Mouse (Mus musculus): ENCODE data around the gene Pde4dip. TPM values are rescaled to one million over a fixed set of nuclear protein-coding genes. Genes with fewer than 3 reads are reported as not detected.

Gene Pde4dip
- polyA plus RNA-seq, 1 experiment = 0.01 TPM

DNA sequence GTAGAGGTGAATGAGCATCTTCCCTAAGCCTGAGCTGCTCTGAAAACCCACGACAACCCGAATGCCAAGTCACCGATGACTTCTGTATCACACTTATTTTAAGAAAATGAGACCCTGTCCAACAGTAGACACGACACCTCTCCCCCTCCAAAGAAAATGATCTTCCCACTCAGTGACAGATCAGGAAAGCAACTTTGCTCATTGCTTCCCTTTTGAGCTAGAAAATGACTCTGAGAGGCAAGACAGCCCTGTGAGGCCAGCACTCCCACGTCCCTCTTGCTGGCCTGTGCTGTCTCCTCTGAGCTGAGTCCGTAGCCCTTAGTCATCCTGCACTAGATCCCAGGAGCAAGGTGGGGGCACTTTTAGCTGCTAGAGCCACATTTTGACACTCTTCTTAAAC lies 155.9 kb downstream of the Pde4dip start:
- no peaks in the 10 kb centered on the region for H3K27me3 ChIP-seq (ENCODE audit: control insufficient read depth)
- TF ChIP-seq TAL1 (IDR thresholded peaks at IDR 0.05; ENCODE audit: low read length) (no peak), GATA1 (IDR thresholded peaks at IDR 0.05; ENCODE audit: low read length) (no peak)
- no peak overlapping the region for H3K4me3 ChIP-seq (replicated peaks)
- H3K36me3 ChIP-seq (ENCODE audit: control insufficient read depth) = no peaks in the 10 kb centered on the region
- H3K4me1 ChIP-seq (ENCODE audit: control insufficient read depth) = no peaks in the 10 kb centered on the region
- no peaks in the 10 kb centered on the region for H3K9me3 ChIP-seq (ENCODE audit: control insufficient read depth, low read length)

DNA sequence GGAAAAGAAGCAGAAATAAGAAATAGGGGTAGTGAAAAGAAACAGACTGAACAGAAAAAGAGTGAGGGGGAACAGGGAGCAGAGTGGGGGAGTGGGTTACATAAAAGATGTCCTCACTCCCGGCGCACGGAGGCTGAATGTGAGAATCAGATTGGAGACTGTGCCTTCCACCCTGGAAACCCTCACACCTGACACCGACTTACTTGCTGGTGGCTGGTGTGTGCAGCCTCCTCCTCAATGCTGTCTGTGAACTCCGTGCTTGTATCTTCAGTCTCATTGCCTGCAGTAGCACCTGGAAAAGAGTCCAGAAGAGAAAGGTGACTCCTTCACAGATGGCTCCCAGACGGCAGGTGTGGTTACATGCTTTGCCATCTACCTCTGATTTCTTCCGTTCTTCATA lies 157.9 kb downstream of the Pde4dip start:
- no peaks in the 10 kb centered on the region for H3K4me1 ChIP-seq (ENCODE audit: control insufficient read depth)
- H3K36me3 ChIP-seq (ENCODE audit: control insufficient read depth) = no peaks in the 10 kb centered on the region
- no peaks in the 10 kb centered on the region for H3K9me3 ChIP-seq (ENCODE audit: control insufficient read depth, low read length)
- TF ChIP-seq TAL1 (IDR thresholded peaks at IDR 0.05; ENCODE audit: low read length) = no peak
- TF ChIP-seq GATA1 (IDR thresholded peaks at IDR 0.05; ENCODE audit: low read length) = no peak
- no peaks in the 10 kb centered on the region for H3K27me3 ChIP-seq (ENCODE audit: control insufficient read depth)
- no peak overlapping the region for H3K4me3 ChIP-seq (replicated peaks)

DNA sequence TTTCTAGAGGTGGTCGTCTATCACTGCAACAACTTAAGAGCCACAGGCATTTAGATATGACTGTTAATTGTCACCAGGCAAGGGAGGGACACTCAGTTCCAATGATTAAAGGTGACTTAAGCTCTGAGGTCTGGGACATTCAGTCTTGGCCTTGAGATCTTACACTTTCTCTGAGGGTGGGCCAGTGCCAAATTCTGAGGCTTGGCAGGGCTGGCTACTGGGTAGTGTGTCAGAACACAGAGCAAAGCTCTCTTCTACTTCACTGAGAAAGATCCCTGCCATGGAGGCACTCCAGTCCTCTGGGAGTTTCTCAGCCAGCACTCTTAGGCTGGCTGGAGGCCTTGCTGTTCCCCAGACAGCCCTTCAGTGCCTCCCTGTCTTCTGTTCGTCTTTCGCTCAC lies 158.4 kb downstream of the Pde4dip start:
- Histone ChIP-seq H3K36me3 (ENCODE audit: control insufficient read depth) (no peaks in the 10 kb centered on the region), H3K4me3 (replicated peaks) (no peak overlapping the region), H3K27me3 (ENCODE audit: control insufficient read depth) (no peaks in the 10 kb centered on the region), H3K4me1 (ENCODE audit: control insufficient read depth) (no peaks in the 10 kb centered on the region), H3K9me3 (ENCODE audit: control insufficient read depth, low read length) (no peaks in the 10 kb centered on the region)
- TF ChIP-seq GATA1 (IDR thresholded peaks at IDR 0.05; ENCODE audit: low read length) (no peak), TAL1 (IDR thresholded peaks at IDR 0.05; ENCODE audit: low read length) (no peak)

DNA sequence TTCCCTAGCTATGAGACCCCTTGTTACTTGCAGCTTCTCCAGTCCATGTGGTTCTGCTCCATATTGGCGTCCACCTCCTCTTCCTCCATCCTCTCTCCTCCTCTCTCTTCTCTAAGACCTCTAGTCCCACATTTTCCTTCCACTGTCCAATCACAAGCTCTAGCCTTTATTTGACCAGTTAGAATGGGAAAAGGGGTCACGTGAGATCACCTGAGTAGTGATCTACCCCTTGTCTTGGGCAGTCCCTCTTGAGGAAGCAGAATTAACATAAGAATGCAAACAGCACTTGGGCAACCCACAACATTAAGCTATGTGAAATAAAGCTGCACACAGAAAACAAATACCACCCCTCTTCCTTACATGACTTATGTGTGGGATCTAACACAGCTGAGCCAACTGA lies 160.7 kb downstream of the Pde4dip start:
- no peaks in the 10 kb centered on the region for H3K4me1 ChIP-seq (ENCODE audit: control insufficient read depth)
- TF ChIP-seq TAL1 (IDR thresholded peaks at IDR 0.05; ENCODE audit: low read length) = no peak
- no peak for TF ChIP-seq GATA1 (IDR thresholded peaks at IDR 0.05; ENCODE audit: low read length)
- no peaks in the 10 kb centered on the region for H3K9me3 ChIP-seq (ENCODE audit: control insufficient read depth, low read length)
- H3K27me3 ChIP-seq (ENCODE audit: control insufficient read depth) = no peaks in the 10 kb centered on the region
- H3K4me3 ChIP-seq (replicated peaks) = no peak overlapping the region
- H3K36me3 ChIP-seq (ENCODE audit: control insufficient read depth) = no peaks in the 10 kb centered on the region

DNA sequence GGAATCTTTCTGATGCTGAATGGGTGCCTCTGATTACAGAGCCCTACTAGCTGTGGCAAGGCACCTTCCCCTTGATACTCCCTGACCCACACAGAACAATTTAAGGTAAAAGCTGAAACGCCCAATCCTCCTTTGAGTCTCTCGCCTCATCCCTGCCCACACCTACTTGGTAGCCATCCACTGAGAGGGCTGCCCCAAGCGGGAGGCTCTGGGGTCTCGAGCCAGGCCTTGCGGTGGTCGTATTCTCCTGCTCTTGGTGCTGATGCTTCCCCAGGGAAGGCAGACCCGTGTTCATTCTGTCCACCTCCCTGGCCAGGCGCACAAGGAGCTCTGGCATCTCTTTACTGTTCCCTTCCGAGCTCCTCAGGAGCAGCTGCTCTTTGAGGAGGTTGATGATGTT lies 169.4 kb downstream of the Pde4dip start:
- Histone ChIP-seq H3K4me1 (ENCODE audit: control insufficient read depth) (no peaks in the 10 kb centered on the region), H3K9me3 (ENCODE audit: control insufficient read depth, low read length) (no peaks in the 10 kb centered on the region), H3K36me3 (ENCODE audit: control insufficient read depth) (no peaks in the 10 kb centered on the region), H3K27me3 (ENCODE audit: control insufficient read depth) (no peaks in the 10 kb centered on the region), H3K4me3 (replicated peaks) (no peak overlapping the region)
- TF ChIP-seq GATA1 (IDR thresholded peaks at IDR 0.05; ENCODE audit: low read length) (no peak), TAL1 (IDR thresholded peaks at IDR 0.05; ENCODE audit: low read length) (no peak)

DNA sequence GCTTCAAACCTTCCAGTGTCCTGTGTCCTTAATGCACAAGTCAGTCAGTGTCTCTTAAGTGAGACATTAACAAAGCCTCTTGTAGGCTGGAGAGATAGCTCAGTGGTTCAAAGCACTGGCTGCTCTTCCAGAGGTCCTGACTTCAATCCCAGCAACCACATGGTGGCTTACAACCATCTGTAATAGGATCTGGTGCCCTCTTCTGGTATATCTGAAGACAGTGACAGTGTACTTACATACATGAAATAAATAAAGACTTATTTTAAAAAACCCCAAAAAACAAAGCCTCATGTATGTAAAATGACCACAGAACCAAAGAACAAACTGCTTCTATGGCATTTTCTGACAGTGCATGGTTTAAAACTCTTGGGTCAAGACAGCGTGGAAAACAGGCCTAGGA lies 172.6 kb downstream of the Pde4dip start:
- Histone ChIP-seq H3K27me3 (ENCODE audit: control insufficient read depth) (no peaks in the 10 kb centered on the region), H3K36me3 (ENCODE audit: control insufficient read depth) (no peaks in the 10 kb centered on the region), H3K4me3 (replicated peaks) (no peak overlapping the region), H3K4me1 (ENCODE audit: control insufficient read depth) (no peaks in the 10 kb centered on the region), H3K9me3 (ENCODE audit: control insufficient read depth, low read length) (no peaks in the 10 kb centered on the region)
- no peak for TF ChIP-seq GATA1 (IDR thresholded peaks at IDR 0.05; ENCODE audit: low read length)
- TF ChIP-seq TAL1 (IDR thresholded peaks at IDR 0.05; ENCODE audit: low read length) = no peak

DNA sequence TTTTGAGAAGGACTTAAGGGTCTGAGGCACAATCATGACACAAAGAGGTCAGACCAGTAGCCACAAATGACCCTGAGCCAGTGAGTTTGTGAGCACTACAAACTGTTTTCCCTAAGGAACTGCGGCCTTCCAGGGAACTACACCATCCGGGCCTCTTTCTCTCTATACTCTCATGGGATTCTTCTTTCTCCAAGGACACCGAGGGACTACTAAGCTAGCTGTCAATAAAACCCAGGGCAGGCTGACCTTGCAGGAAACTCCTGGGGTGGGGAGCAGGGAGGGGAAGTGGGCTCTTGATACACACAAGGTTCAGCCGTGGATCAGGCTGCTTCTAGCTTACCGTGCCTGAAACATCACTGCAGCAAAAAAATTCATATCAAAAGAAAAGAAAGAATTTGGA lies 177.6 kb downstream of the Pde4dip start:
- no peaks in the 10 kb centered on the region for H3K36me3 ChIP-seq (ENCODE audit: control insufficient read depth)
- TF ChIP-seq GATA1 (IDR thresholded peaks at IDR 0.05; ENCODE audit: low read length) (no peak), TAL1 (IDR thresholded peaks at IDR 0.05; ENCODE audit: low read length) (no peak)
- no peaks in the 10 kb centered on the region for H3K27me3 ChIP-seq (ENCODE audit: control insufficient read depth)
- H3K9me3 ChIP-seq (ENCODE audit: control insufficient read depth, low read length) = no peaks in the 10 kb centered on the region
- no peak overlapping the region for H3K4me3 ChIP-seq (replicated peaks)
- no peaks in the 10 kb centered on the region for H3K4me1 ChIP-seq (ENCODE audit: control insufficient read depth)

DNA sequence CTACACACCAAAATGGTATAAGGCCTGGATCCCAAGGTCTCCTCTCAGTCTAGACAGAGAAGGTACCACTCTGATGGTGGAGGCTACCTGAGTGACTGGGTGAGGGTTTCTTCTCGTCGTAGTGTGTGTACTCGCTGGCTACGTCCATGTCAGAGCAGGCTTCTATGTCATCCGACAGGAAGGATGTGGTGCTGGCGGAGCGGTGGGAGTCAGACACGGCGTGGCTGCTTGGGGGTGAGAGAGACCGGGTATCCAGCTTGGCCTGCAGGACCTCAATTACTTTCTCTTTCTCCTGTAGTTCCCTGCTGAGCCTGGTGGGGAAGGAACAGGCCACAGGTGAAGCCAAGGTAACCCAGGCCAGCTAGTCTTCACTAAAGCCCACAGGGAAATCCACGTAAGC lies 178.4 kb downstream of the Pde4dip start:
- Histone ChIP-seq H3K9me3 (ENCODE audit: control insufficient read depth, low read length) (no peaks in the 10 kb centered on the region), H3K4me1 (ENCODE audit: control insufficient read depth) (no peaks in the 10 kb centered on the region), H3K27me3 (ENCODE audit: control insufficient read depth) (no peaks in the 10 kb centered on the region), H3K4me3 (replicated peaks) (no peak overlapping the region), H3K36me3 (ENCODE audit: control insufficient read depth) (no peaks in the 10 kb centered on the region)
- TF ChIP-seq TAL1 (IDR thresholded peaks at IDR 0.05; ENCODE audit: low read length) (no peak), GATA1 (IDR thresholded peaks at IDR 0.05; ENCODE audit: low read length) (no peak)

DNA sequence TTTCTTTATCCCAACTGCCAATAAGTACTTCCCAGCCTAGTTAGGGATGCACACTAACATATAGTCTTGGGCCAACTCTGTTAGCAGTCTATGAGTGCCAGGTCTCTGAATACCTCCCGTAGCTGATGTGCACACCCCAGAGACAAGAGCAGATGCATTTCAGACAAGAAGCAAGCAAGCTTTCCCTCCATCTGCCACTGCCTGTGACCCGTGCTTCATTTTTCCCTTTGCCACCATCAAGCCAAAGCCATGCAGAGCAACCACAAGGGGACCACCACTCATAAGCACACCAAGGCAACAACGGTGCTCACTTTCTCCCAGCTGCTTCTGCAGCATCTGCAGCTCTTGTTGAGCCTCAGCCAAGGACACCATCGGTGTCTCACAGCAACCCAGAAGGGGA lies 181.9 kb downstream of the Pde4dip start:
- Histone ChIP-seq H3K4me1 (ENCODE audit: control insufficient read depth) (no peaks in the 10 kb centered on the region), H3K36me3 (ENCODE audit: control insufficient read depth) (no peaks in the 10 kb centered on the region), H3K27me3 (ENCODE audit: control insufficient read depth) (no peaks in the 10 kb centered on the region), H3K4me3 (replicated peaks) (no peak overlapping the region), H3K9me3 (ENCODE audit: control insufficient read depth, low read length) (no peaks in the 10 kb centered on the region)
- TF ChIP-seq GATA1 (IDR thresholded peaks at IDR 0.05; ENCODE audit: low read length) (no peak), TAL1 (IDR thresholded peaks at IDR 0.05; ENCODE audit: low read length) (no peak)

DNA sequence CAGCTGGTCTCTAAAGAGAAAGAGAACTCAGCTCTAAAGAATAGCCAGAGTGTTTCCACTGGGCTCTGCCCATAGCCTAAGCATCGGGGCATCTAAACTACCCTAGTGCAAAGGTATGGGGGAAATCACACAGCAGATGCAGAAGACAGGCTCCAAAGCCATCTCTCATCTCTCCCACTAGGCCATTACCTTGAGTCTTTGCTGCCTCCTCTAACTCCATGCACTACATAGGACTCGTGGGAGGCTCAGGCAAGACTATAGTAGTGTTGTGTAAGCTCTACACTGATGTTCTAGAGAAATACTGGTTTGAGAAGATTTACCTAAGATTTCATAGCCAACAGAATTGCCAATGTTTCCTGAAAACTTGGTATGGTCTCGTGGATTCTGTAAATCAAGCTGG lies 183.0 kb downstream of the Pde4dip start:
- no peaks in the 10 kb centered on the region for H3K27me3 ChIP-seq (ENCODE audit: control insufficient read depth)
- H3K36me3 ChIP-seq (ENCODE audit: control insufficient read depth) = no peaks in the 10 kb centered on the region
- H3K4me3 ChIP-seq (replicated peaks) = no peak overlapping the region
- no peaks in the 10 kb centered on the region for H3K4me1 ChIP-seq (ENCODE audit: control insufficient read depth)
- H3K9me3 ChIP-seq (ENCODE audit: control insufficient read depth, low read length) = no peaks in the 10 kb centered on the region
- TF ChIP-seq GATA1 (IDR thresholded peaks at IDR 0.05; ENCODE audit: low read length) (no peak), TAL1 (IDR thresholded peaks at IDR 0.05; ENCODE audit: low read length) (no peak)

Data from erythroblast, embryonic 14.5 days (primary cell).